In the genomic region with DNA sequence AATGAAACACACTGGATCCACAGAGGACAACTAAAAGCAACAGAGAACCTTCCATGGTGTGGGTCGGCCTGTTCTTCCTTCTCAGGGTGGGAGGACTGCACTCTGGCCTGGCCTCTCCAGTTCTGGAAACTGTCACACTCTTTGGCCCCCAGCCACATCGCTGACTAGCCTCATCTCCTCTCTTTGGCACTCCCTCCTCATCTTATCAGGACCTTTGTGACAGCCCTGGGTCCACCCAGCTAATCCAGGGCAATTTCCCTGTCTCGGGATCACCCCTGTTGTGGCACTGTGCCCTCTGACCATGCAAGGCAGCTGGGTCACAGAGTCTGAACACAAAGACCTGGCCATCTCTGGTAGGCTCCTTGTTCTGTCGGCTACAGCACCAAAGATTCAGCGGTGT, we compare ENCODE assay signal across 15 mouse cellular contexts. TPM values are rescaled to one million over a fixed set of nuclear protein-coding genes. Genes with fewer than 3 reads are reported as not detected.
DNase-seq lines count a peak whose midpoint lies in the region; ATAC-seq lines count a peak whose summit lies in the region.
"Had no signal": no experiment of that assay in that cellular context is flagged by ENCODE, and none has a peak within 500 bp of the region (broad histone marks: within the 10 kb centered on the region; RNA-seq: fewer than 3 reads in every experiment).

No protein-coding gene starts in this region.

- no peaks in the 10 kb centered on the region for H3K27me3 ChIP-seq in heart, embryonic 13.5 days (replicated peaks)
- H3K27me3 ChIP-seq in heart, embryonic 16.5 days (ENCODE audit: control insufficient read depth, insufficient read depth, low read length), result no peaks in the 10 kb centered on the region
- H3K27me3 ChIP-seq: embryonic facial prominence, embryonic 12.5 days; lung, embryonic 15.5 days; megakaryocyte, embryonic 14.5 days; neural tube, embryonic 15.5 days had no signal

- no peaks in the 10 kb centered on the region for H3K9me3 ChIP-seq in heart, embryonic 13.5 days
- no peaks in the 10 kb centered on the region for H3K9me3 ChIP-seq in heart, embryonic 16.5 days (replicated peaks; ENCODE audit: control insufficient read depth, low read length)
- H3K9me3 ChIP-seq: embryonic facial prominence, embryonic 12.5 days; forebrain, embryonic 10.5 days; lung, embryonic 15.5 days; megakaryocyte, embryonic 14.5 days; neural tube, embryonic 15.5 days had no signal

- H3K27ac ChIP-seq in heart, embryonic 13.5 days (replicated peaks), result peak overlapping the region; percentile 44
- H3K27ac ChIP-seq in heart, embryonic 16.5 days (ENCODE audit: low read length), result peak overlapping the region; percentile 43
- H3K27ac ChIP-seq: embryonic facial prominence, embryonic 12.5 days; lung, embryonic 15.5 days; neural tube, embryonic 15.5 days had no signal

- peaks cover 47% of the 10 kb centered on the region for H3K4me1 ChIP-seq in heart, embryonic 13.5 days
- peaks cover 30% of the 10 kb centered on the region for H3K4me1 ChIP-seq in heart, embryonic 16.5 days (ENCODE audit: control insufficient read depth, insufficient read depth, low read length)

- no peak overlapping the region for H3K9ac ChIP-seq in heart, embryonic 13.5 days
- no peak overlapping the region for H3K9ac ChIP-seq in heart, embryonic 16.5 days (ENCODE audit: low read length)
- H3K9ac ChIP-seq: embryonic facial prominence, embryonic 12.5 days; lung, embryonic 15.5 days; neural tube, embryonic 15.5 days had no signal

- WGBS in heart, embryonic 13.5 days, result 42% methylated on average over 5 of the region's 5 CpGs
- 42% methylated on average over 5 of the region's 5 CpGs for WGBS in heart, embryonic 16.5 days

- H3K36me3 ChIP-seq in heart, embryonic 13.5 days, result no peaks in the 10 kb centered on the region
- H3K36me3 ChIP-seq in heart, embryonic 16.5 days (ENCODE audit: control insufficient read depth, insufficient read depth), result no peaks in the 10 kb centered on the region
- H3K36me3 ChIP-seq: embryonic facial prominence, embryonic 12.5 days; forebrain, embryonic 10.5 days; lung, embryonic 15.5 days; neural tube, embryonic 15.5 days had no signal

- ATAC-seq in heart, embryonic 13.5 days (ENCODE audit: extremely low read depth, insufficient number of reproducible peaks, low FRiP score, low TSS enrichment), result no peak
- ATAC-seq in heart, embryonic 16.5 days (replicated peaks; ENCODE audit: extremely low read depth, insufficient read depth, low FRiP score), result peak; percentile 72
- ATAC-seq in megakaryocyte progenitor cell, adult 5-6 weeks (replicated peaks; ENCODE audit: poor library complexity), result 0 out of 2 replicates have a peak, but pooled peaks have one; percentile 5

- H3K4me3 ChIP-seq in heart, embryonic 13.5 days, result no peak overlapping the region
- no peak overlapping the region for H3K4me3 ChIP-seq in heart, embryonic 16.5 days (ENCODE audit: low read length)
- H3K4me3 ChIP-seq: embryonic facial prominence, embryonic 12.5 days; forebrain, embryonic 10.5 days; lung, embryonic 15.5 days; megakaryocyte, embryonic 14.5 days; neural tube, embryonic 15.5 days had no signal

- no peak for DNase-seq in heart, adult 8-10 months (ENCODE audit: low spot score)
- peak; percentile 71 for DNase-seq in adrenal gland, postnatal 25 days
- DNase-seq in cerebellum, adult 11 months, result no peak
- DNase-seq in right cerebral cortex, adult 2 months (ENCODE audit: low spot score in 2 of 2), result no peak
- DNase-seq in kidney, postnatal 10 days, result no peak
- DNase-seq: kidney, adult 11 months; retina, postnatal 1 day had no signal

- H3K4me2 ChIP-seq in heart, embryonic 13.5 days, result no peak overlapping the region
- no peak overlapping the region for H3K4me2 ChIP-seq in heart, embryonic 16.5 days (ENCODE audit: low read depth, low read length)
- H3K4me2 ChIP-seq: embryonic facial prominence, embryonic 12.5 days; lung, embryonic 15.5 days; neural tube, embryonic 15.5 days had no signal

RNA-seq across cellular contexts. Expression of a gene that starts 22.6 kb away (rescaled TPM):
- polyA plus RNA-seq in heart, embryonic 13.5 days (2015; fragmentation: Nextera tagmentation; extraction: Ambion mirVana), result 4.3 and 6.4 TPM in 2 replicates
- 1 to 10 TPM; 6.9 to 8.0 (median 7.6) TPM for total RNA-seq in heart, adult 8-10 months (2022)
- total RNA-seq in adrenal gland, postnatal 25 days (2021), result 43.3 and 47.7 TPM in 2 replicates
- polyA plus RNA-seq in heart, embryonic 16.5 days (2015; fragmentation: Nextera tagmentation; extraction: Ambion mirVana), result 7.2 and 8.8 TPM in 2 replicates
- total RNA-seq in megakaryocyte progenitor cell, adult 5-6 weeks (2015), result 8.6 and 10.5 TPM in 2 replicates
- 15.1 and 15.3 TPM in 2 replicates for total RNA-seq in megakaryocyte progenitor cell, adult 5-6 weeks (2017)
